Comparison of ENCODE assay signal across 14 mouse cellular contexts in genomic region chr16:44528955-44529354, GRCm38 (mm10). TPM values are rescaled to one million over a fixed set of nuclear protein-coding genes. Genes with fewer than 3 reads are reported as not detected.
A peak's percentile ranks its signal among the peaks of the same experiment; 100 is the strongest.
DNase-seq lines count a peak whose midpoint lies in the region; ATAC-seq and TF ChIP-seq lines count a peak whose summit lies in the region.
"Had no signal": no experiment of that assay in that cellular context is flagged by ENCODE, and none has a peak within 500 bp of the region (broad histone marks: within the 10 kb centered on the region; RNA-seq: fewer than 3 reads in every experiment).

No protein-coding gene starts in this region.

- 90% methylated on average over 7 of the region's 7 CpGs for WGBS in forebrain, embryonic 10.5 days
- WGBS in hindbrain, embryonic 10.5 days: 92% methylated on average over 7 of the region's 7 CpGs
- 79% methylated on average over 7 of the region's 7 CpGs for WGBS in midbrain, embryonic 11.5 days

- no peak overlapping the region for H3K9ac ChIP-seq in CH12.LX (ENCODE audit: insufficient read depth, low read depth)
- H3K9ac ChIP-seq in midbrain, embryonic 11.5 days (ENCODE audit: low read length): peak overlapping the region; percentile 24; the same call in 1 of the 2 replicates
- H3K9ac ChIP-seq: limb, embryonic 12.5 days; liver, embryonic 13.5 days had no signal

- H3K4me3 ChIP-seq in CH12.LX (replicated peaks in 1 of 3; ENCODE audit: low read depth in 2 of 3, low read length in 2 of 3, poor library complexity in 1 of 3): no peak overlapping the region
- peak overlapping the region; percentile 46; the same call in 1 of the 2 replicates for H3K4me3 ChIP-seq in forebrain, embryonic 10.5 days
- no peak overlapping the region for H3K4me3 ChIP-seq in hindbrain, embryonic 10.5 days
- H3K4me3 ChIP-seq in midbrain, embryonic 11.5 days (ENCODE audit: low read depth, low read length): no peak overlapping the region
- H3K4me3 ChIP-seq: limb, embryonic 12.5 days; liver, embryonic 13.5 days; myocyte had no signal

- H3K27ac ChIP-seq in CH12.LX (ENCODE audit: insufficient read depth, low read depth): no peak overlapping the region
- peak overlapping the region; percentile 90 for H3K27ac ChIP-seq in forebrain, embryonic 10.5 days
- H3K27ac ChIP-seq in hindbrain, embryonic 10.5 days: peak overlapping the region; percentile 91
- peak overlapping the region; percentile 94 for H3K27ac ChIP-seq in midbrain, embryonic 11.5 days (ENCODE audit: low read depth, low read length)
- H3K27ac ChIP-seq: limb, embryonic 12.5 days; liver, embryonic 13.5 days had no signal

- no peak for DNase-seq in CH12.LX (ENCODE audit: extremely low read depth)
- DNase-seq in forebrain, embryonic 10.5 days (ENCODE audit: extremely low spot score, low spot score): no peak
- no peak for DNase-seq in hindbrain, embryonic 10.5 days (ENCODE audit: low spot score)
- no peak for DNase-seq in midbrain, embryonic 11.5 days (ENCODE audit: low spot score, missing footprints)
- no peak for DNase-seq in lung, postnatal 14 days
- DNase-seq in layer of hippocampus, adult 11-12 months (ENCODE audit: low spot score): no peak
- DNase-seq in layer of hippocampus, postnatal 25 days (ENCODE audit: extremely low spot score in 1 of 2, low spot score in 1 of 2): no peak
- DNase-seq: gastrocnemius, postnatal 14 days; heart, postnatal 10 days; liver, embryonic 13.5 days; spleen, adult 18-20 months; thymus, postnatal 25 days had no signal

- H3K27me3 ChIP-seq in CH12.LX (replicated peaks): no peaks in the 10 kb centered on the region
- peaks cover 18% of the 10 kb centered on the region for H3K27me3 ChIP-seq in forebrain, embryonic 10.5 days (ENCODE audit: poor library complexity, severe bottlenecking)
- no peaks in the 10 kb centered on the region for H3K27me3 ChIP-seq in hindbrain, embryonic 10.5 days (ENCODE audit: insufficient read depth, poor library complexity, severe bottlenecking)
- H3K27me3 ChIP-seq in midbrain, embryonic 11.5 days (ENCODE audit: control insufficient read depth, insufficient read depth, low read length): no peaks in the 10 kb centered on the region
- H3K27me3 ChIP-seq: limb, embryonic 12.5 days had no signal

- H3K4me1 ChIP-seq in CH12.LX (ENCODE audit: control insufficient read depth in 1 of 2, insufficient read depth in 2 of 2): peaks cover 11 to 31% of the 10 kb centered on the region in 2 experiments; a peak in 3 of 4 replicates
- H3K4me1 ChIP-seq in forebrain, embryonic 10.5 days: peaks cover 91% of the 10 kb centered on the region
- peaks cover 84% of the 10 kb centered on the region for H3K4me1 ChIP-seq in hindbrain, embryonic 10.5 days (replicated peaks)
- peaks cover 54% of the 10 kb centered on the region for H3K4me1 ChIP-seq in midbrain, embryonic 11.5 days (ENCODE audit: control insufficient read depth, insufficient read depth, low read length)
- H3K4me1 ChIP-seq: liver, embryonic 13.5 days had no signal

- TF ChIP-seq POLR2A in CH12.LX (IDR thresholded peaks at IDR 0.05; ENCODE audit: low read depth, low read length): no peak

- no peaks in the 10 kb centered on the region for H3K9me3 ChIP-seq in CH12.LX (replicated peaks; ENCODE audit: low read length)
- H3K9me3 ChIP-seq in forebrain, embryonic 10.5 days: peaks cover 17% of the 10 kb centered on the region
- peaks cover 10% of the 10 kb centered on the region; the same call in 1 of the 2 replicates for H3K9me3 ChIP-seq in hindbrain, embryonic 10.5 days
- H3K9me3 ChIP-seq in midbrain, embryonic 11.5 days (ENCODE audit: control insufficient read depth, low read length): no peaks in the 10 kb centered on the region; the same call in 1 of the 2 replicates
- H3K9me3 ChIP-seq: limb, embryonic 12.5 days; liver, embryonic 13.5 days had no signal

- H3K4me2 ChIP-seq in CH12.LX (ENCODE audit: insufficient read depth, low read depth, poor library complexity, severe bottlenecking): no peak overlapping the region
- H3K4me2 ChIP-seq in midbrain, embryonic 11.5 days: peak overlapping the region; percentile 45; the same call in 1 of the 2 replicates
- H3K4me2 ChIP-seq: limb, embryonic 12.5 days; liver, embryonic 13.5 days had no signal

- in situ Hi-C loops in CH12.LX (cut with MboI; ENCODE audit: low pct_ligation_motif_present, low pct_unique_long_range_greater_than_20kb, low sequenced_read_pairs): no loop called here

- H3K79me2 ChIP-seq in CH12.LX (replicated peaks; ENCODE audit: control insufficient read depth, extremely low read depth, insufficient read depth, poor library complexity, severe bottlenecking): no peaks in the 10 kb centered on the region

- TF ChIP-seq CTCF in CH12.LX (conservative IDR thresholded peaks at IDR 0.05 in 1 of 2, IDR thresholded peaks at IDR 0.05 in 1 of 2; ENCODE audit: low read depth in 2 of 2, low read length in 2 of 2): no peak

- dilution Hi-C loops in CH12.LX (cut with MboI; ENCODE audit: extremely low pct_ligation_motif_present, extremely low pct_unique_long_range_greater_than_20kb, low sequenced_read_pairs): no loop called here

- no peak for TF ChIP-seq RAD21 in CH12.LX (IDR thresholded peaks at IDR 0.05; ENCODE audit: low read depth, low read length)

- no peaks in the 10 kb centered on the region for H3K36me3 ChIP-seq in CH12.LX (replicated peaks in 1 of 2; ENCODE audit: control insufficient read depth in 1 of 2, insufficient read depth in 1 of 2, low read length in 1 of 2)
- peaks cover 25% of the 10 kb centered on the region for H3K36me3 ChIP-seq in forebrain, embryonic 10.5 days (replicated peaks)
- peaks cover 25% of the 10 kb centered on the region for H3K36me3 ChIP-seq in hindbrain, embryonic 10.5 days
- H3K36me3 ChIP-seq in midbrain, embryonic 11.5 days (ENCODE audit: control insufficient read depth, insufficient read depth, low read length): peaks cover 12% of the 10 kb centered on the region
- H3K36me3 ChIP-seq: liver, embryonic 13.5 days had no signal

- no peak for ATAC-seq in midbrain, embryonic 11.5 days (ENCODE audit: low FRiP score)

- TF ChIP-seq EP300 in CH12.LX (IDR thresholded peaks at IDR 0.05; ENCODE audit: low read length): no peak

TF ChIP-seq in CH12.LX, 34 proteins besides CTCF, POLR2A, EP300 and RAD21:
- TF ChIP-seq USF2 (conservative IDR thresholded peaks at IDR 0.05; ENCODE audit: low read depth, low read length): peak; percentile 42
- no peak for TF ChIP-seq NELFE (IDR thresholded peaks at IDR 0.05; ENCODE audit: low read depth, low read length)

RNA-seq across cellular contexts. Expression of gene Boc, which starts 29.7 kb away (rescaled TPM):
- total RNA-seq in CH12.LX (2012; rRNA removed): 0.25 and 0.29 TPM in 2 replicates
- 0.47 and 0.67 TPM in 2 replicates for total RNA-seq in CH12.LX (2014; rRNA removed)
- 1.2 and 1.5 TPM in 2 replicates for polyA plus RNA-seq in CH12.LX (2012; ENCODE audit: insufficient read length, low read depth)
- polyA plus RNA-seq in forebrain, embryonic 10.5 days (2016; fragmentation: Nextera tagmentation; extraction: Ambion mirVana): 25.9 TPM in 2 replicates
- polyA plus RNA-seq in hindbrain, embryonic 10.5 days (2016; fragmentation: Nextera tagmentation; extraction: Ambion mirVana): 36.0 and 43.9 TPM in 2 replicates
- polyA plus RNA-seq in midbrain, embryonic 11.5 days (2014; fragmentation: Nextera tagmentation; extraction: Ambion mirVana): 37.8 and 44.7 TPM in 2 replicates
- 10 to 100 TPM in 1 of 2 experiments, 1 to 10 TPM in 1; 9.9 to 10.3 TPM for total RNA-seq in layer of hippocampus, postnatal 25 days (2021)

Comparison
In these comparisons a context has a peak if more than half of its experiments do, and no peak if none do; other contexts are left out.
1. RNA of gene Boc, which starts 29.7 kb away (polyA plus RNA-seq): 37.8 to 44.7 TPM in midbrain, embryonic 11.5 days, 36.0 to 43.9 TPM in hindbrain, embryonic 10.5 days and 25.9 TPM in forebrain, embryonic 10.5 days; 1.2 to 1.5 TPM in CH12.LX; every median in the first group is over 10 times any median in the second.